Mouse (Mus musculus): Measurements from ENCODE around the gene 3110082J24Rik.

- TF ChIP-seq POLR2A (IDR thresholded peaks at IDR 0.05; ENCODE audit: borderline replicate concordance, extremely low read depth, insufficient read depth, insufficient read length, poor library complexity, severe bottlenecking) (no peak), CTCF (IDR thresholded peaks at IDR 0.05; ENCODE audit: borderline replicate concordance, extremely low read depth, insufficient read depth, insufficient read length) (no peak)
Observed at GRCm38 (mm10) chr5:30058216-30058731, 47.6 kb downstream of the 3110082J24Rik start.

All from brain, embryonic 14.5 days (tissue).